Mouse (Mus musculus) limb, embryonic 12.5 days (tissue): ENCODE measurements around the gene Nop58. TPM values are rescaled to one million over a fixed set of nuclear protein-coding genes. Genes with fewer than 3 reads are reported as not detected.
A peak's percentile ranks its signal among the peaks of the same experiment; 100 is the strongest.
"Not testable (repeated sequence)": the region's sequence is repeated elsewhere in the genome, so short reads cannot be mapped to it uniquely, and the experiment has no call there.

ENCODE experiments used
- ATAC-seq: fragments of 200-750 bp; cut with Nextera tagmentation; 2 replicates; pipeline ENCODE4 v1.8.0; 2017; ENCODE audit warnings: low read depth, moderate TSS enrichment; ENCODE audit not compliant: insufficient number of reproducible peaks, insufficient read depth, low FRiP score, low TSS enrichment
- H3K27ac ChIP-seq: fragments of 300-500 bp; sonication (generic); 2 replicates; pipeline ENCODE4 v1.5.1; 2016; ENCODE audit warnings: mild to moderate bottlenecking, moderate library complexity
- H3K27me3 ChIP-seq: fragments of 300-500 bp; sonication (generic); 2 replicates; pipeline ENCODE4 v1.6.1; 2016; ENCODE audit warnings: mild to moderate bottlenecking, moderate library complexity
- H3K36me3 ChIP-seq: fragments of 300-500 bp; sonication (generic); 2 replicates; pipeline ENCODE4 v1.6.1; 2016; ENCODE audit warnings: mild to moderate bottlenecking, moderate library complexity
- H3K4me1 ChIP-seq: fragments of 300-500 bp; sonication (generic); replicated peaks from 2 replicates; pipeline ENCODE4 v1.6.1; 2016
- H3K4me2 ChIP-seq: fragments of 300-500 bp; sonication (generic); 2 replicates; pipeline ENCODE4 v1.6.1; 2016; ENCODE audit warnings: mild to moderate bottlenecking, moderate library complexity
- H3K4me3 ChIP-seq: fragments of 300-500 bp; sonication (generic); replicated peaks from 2 replicates; pipeline ENCODE4 v1.5.1; 2016; ENCODE audit warnings: mild to moderate bottlenecking
- H3K9ac ChIP-seq: fragments of 300-500 bp; sonication (generic); replicated peaks from 2 replicates; pipeline ENCODE4 v1.6.1; 2016; ENCODE audit warnings: mild to moderate bottlenecking, moderate library complexity
- H3K9me3 ChIP-seq: fragments of 300-500 bp; sonication (generic); 2 replicates; pipeline ENCODE4 v1.6.1; 2016; ENCODE audit warnings: mild to moderate bottlenecking, moderate library complexity
- WGBS: fragments of 180-500 bp; shearing (Covaris S2); methylation state at CpG from one replicate; pipeline ENCODE4 v1.1.7; 2016; 5-methylcytosine and 5-hydroxymethylcytosine counted together
- polyA plus RNA-seq: library from polyadenylated mRNA; unstranded; fragments of >200 nt; fragmentation: Nextera tagmentation; extraction: Ambion mirVana; gene quantifications from 2 replicates; pipeline ENCODE4 v1.2.1, GENCODE M21; 2016

Nop58 gene
- polyA plus RNA-seq, result 275 and 303 TPM in 2 replicates

DNA sequence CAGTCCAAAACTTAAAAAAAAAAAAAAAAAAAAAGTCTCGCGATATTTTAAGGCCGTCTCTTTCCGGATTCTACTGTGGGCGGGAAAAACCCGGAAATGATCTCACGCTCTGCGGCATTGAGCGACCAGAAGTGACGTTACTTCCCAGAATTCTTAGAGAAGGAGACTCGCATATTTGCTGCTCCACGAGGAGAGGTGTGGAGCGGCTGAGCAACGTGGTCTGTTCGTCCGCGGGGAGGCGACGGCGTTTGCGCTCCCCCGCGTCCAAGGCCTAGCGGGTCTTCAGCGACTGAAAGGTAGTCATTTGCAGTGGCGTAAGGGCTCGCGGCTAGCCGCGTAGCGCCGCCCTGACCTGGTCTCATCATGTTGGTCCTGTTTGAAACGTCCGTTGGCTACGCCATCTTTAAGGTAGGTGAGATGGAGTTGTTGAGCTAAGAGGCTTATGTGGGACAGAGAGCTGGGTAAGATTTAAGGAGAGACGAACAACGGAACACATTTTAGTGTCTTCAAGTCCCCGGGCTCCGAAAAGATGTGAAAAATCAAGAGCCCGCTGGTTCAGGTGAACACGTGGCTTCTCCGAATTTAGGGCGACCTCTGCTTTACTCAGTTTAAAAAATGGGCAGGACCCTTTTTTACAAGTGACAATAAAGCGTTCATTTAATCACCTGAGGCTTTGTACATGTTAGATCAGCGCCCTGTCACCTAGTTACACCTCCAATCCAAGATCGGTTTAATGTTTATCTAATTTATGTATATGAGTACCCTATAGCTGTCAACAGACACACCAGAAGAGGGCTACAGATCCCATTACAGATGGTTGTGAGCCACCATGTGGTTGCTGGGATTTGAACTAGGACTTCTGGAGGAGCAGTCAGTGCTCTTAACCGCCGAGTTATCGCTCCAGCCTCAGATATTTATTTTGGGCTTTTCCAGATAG, at the start of gene Nop58:
TSS of gene Nop58 (plus strand) at position 153 of the 937 bp plus-strand sequence.
- peak within 1 kb of the TSS; percentile 92 for H3K27ac ChIP-seq
- H3K9ac ChIP-seq, result peak within 1 kb of the TSS; percentile 81
- H3K4me2 ChIP-seq, result peak within 1 kb of the TSS; percentile 95
- peaks cover 7% of the 10 kb centered on the region for H3K36me3 ChIP-seq
- WGBS, result under 1% methylated on average over 49 of the region's 49 CpGs
- H3K4me3 ChIP-seq, result peak within 1 kb of the TSS; percentile 78
- no peaks in the 10 kb centered on the region for H3K9me3 ChIP-seq
- H3K4me1 ChIP-seq, result peaks cover 16% of the 10 kb centered on the region
- no peaks in the 10 kb centered on the region for H3K27me3 ChIP-seq
- peak; percentile 93 for ATAC-seq

DNA sequence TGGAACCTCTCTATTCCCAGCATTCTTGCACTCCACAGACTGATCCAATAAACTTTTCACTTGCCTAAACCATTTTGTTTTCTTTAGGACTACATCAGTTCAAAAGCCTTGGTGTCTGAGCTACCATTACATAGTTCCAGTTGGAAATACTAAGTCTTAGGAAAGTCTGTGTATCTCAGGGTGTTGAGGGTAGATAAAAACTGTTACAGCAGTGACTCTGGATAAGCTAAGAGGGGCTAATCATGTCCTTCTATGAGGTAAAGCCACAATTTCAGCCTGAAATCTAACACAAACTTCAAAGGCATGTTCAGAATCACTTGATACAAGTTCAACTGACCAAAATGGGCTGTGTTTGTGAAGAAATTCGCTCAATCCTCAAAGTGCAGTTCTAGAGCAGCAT, 48.4 kb upstream of the Nop58 start:
- Histone ChIP-seq H3K9ac (no peak overlapping the region), H3K4me1 (peaks cover 14% of the 10 kb centered on the region), H3K27me3 (no peaks in the 10 kb centered on the region), H3K4me2 (no peak overlapping the region), H3K36me3 (peaks cover 23% of the 10 kb centered on the region), H3K27ac (no peak overlapping the region), H3K4me3 (no peak overlapping the region), H3K9me3 (no peaks in the 10 kb centered on the region)
- ATAC-seq, result no peak
- WGBS, result 90% methylated on average over 1 of the region's 1 CpGs

DNA sequence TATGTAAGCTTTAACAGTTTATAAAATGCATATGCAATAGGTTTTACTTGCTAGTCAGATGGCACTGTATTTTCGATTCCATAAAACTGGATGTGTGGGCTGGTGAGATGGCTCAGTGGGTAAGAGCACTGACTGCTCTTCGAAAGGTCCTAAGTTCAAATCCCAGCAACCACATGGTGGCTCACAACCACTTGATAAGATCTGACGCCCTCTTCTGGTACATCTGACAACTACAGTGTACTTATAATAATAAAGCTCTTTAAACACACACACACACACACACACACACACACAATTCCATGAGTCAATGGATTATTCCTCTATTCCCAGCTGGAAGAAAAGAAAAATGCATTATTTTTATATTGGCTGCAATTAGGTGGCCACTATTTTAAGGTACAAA, 46.4 kb upstream of the Nop58 start:
- Histone ChIP-seq H3K4me3 (no peak overlapping the region), H3K9ac (no peak overlapping the region), H3K9me3 (no peaks in the 10 kb centered on the region), H3K36me3 (peaks cover 41% of the 10 kb centered on the region), H3K27ac (no peak overlapping the region), H3K4me1 (peaks cover 8% of the 10 kb centered on the region), H3K4me2 (no peak overlapping the region), H3K27me3 (no peaks in the 10 kb centered on the region)
- no peak for ATAC-seq
- 85% methylated on average over 3 of the region's 3 CpGs for WGBS

DNA sequence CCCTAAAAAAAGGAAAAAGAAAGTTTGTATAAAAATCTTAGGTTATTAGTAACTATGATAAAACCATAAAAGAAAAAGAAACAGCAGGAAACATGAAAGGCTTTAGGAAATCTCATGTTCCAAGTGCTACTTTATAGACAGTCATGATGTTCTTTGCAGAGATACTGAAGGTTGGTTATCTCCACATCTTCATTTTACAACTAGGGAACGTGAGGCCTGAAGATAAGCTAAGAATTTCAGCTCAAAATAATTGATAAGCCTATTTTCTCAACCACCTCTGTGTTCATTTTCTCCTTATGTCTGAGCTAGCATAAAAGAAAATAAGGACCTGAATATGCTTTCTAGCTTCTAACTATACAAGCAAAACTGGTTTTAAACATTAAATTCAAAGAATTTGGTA, 42.3 kb upstream of the Nop58 start:
- Histone ChIP-seq H3K4me1 (no peaks in the 10 kb centered on the region), H3K9ac (no peak overlapping the region), H3K4me2 (no peak overlapping the region), H3K27ac (no peak overlapping the region), H3K36me3 (peaks cover 63% of the 10 kb centered on the region), H3K27me3 (no peaks in the 10 kb centered on the region), H3K4me3 (no peak overlapping the region), H3K9me3 (no peaks in the 10 kb centered on the region)
- ATAC-seq, result no peak
- 88% methylated on average over 1 of the region's 1 CpGs for WGBS

DNA sequence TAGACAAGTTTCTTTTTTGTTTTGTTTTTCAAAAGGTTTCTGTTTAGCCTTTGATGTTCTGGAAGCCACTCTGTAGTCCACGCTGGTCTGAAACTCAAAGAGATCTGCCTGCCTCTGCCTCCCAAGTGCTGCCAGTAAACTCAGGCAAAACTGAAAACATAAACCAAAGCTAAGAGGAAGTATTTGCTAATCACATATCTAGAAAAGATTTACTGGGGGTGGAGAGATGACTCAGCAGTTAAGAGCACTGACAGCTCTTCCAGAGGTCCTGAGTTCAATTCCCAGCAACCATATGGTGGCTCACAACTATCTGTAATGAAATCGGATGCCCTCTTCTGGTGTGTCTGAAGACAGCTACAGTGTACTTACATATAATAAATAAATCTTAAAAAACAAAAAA, 38.3 kb upstream of the Nop58 start:
- not testable (repeated sequence) for H3K9ac ChIP-seq, H3K27me3 ChIP-seq, H3K9me3 ChIP-seq, H3K4me3 ChIP-seq, H3K27ac ChIP-seq, H3K4me1 ChIP-seq, H3K4me2 ChIP-seq, ATAC-seq
- 96% methylated on average over 2 of the region's 2 CpGs for WGBS
- peaks cover 70% of the 10 kb centered on the region for H3K36me3 ChIP-seq

DNA sequence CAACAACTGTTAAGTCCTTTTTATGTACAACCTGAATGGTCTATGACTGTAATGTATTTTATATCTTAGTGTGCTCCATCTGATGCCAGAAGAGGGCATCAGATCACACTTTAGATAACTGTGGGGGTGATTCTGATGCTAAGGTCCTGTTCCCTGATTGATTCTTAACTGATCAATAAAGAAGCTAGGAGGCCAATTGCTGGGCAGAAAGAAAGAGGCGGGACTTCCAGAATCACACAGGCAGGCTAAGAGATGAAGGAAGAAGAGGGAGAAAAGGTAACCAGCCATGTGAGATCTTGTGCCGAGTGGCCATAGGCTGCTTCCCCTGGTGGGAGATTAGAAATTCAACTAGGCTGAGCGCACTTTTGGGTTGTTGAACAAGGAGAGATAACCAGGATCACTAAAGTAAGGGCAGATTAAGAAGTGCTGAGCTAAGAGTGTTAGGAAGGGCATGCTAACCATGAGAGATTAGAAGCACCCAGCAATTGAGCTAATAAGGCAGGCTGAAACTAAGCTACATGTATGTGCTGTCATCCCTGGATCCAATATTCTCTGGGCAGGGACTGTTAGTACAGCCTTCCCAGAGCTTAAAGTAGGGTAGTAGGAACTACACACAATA, 33.5 kb upstream of the Nop58 start:
- Histone ChIP-seq H3K9ac (no peak overlapping the region), H3K4me1 (no peaks in the 10 kb centered on the region), H3K27me3 (no peaks in the 10 kb centered on the region), H3K4me2 (no peak overlapping the region), H3K4me3 (no peak overlapping the region), H3K9me3 (no peaks in the 10 kb centered on the region), H3K36me3 (peaks cover 69% of the 10 kb centered on the region), H3K27ac (no peak overlapping the region)
- 92% methylated on average over 3 of the region's 3 CpGs for WGBS
- no peak for ATAC-seq

DNA sequence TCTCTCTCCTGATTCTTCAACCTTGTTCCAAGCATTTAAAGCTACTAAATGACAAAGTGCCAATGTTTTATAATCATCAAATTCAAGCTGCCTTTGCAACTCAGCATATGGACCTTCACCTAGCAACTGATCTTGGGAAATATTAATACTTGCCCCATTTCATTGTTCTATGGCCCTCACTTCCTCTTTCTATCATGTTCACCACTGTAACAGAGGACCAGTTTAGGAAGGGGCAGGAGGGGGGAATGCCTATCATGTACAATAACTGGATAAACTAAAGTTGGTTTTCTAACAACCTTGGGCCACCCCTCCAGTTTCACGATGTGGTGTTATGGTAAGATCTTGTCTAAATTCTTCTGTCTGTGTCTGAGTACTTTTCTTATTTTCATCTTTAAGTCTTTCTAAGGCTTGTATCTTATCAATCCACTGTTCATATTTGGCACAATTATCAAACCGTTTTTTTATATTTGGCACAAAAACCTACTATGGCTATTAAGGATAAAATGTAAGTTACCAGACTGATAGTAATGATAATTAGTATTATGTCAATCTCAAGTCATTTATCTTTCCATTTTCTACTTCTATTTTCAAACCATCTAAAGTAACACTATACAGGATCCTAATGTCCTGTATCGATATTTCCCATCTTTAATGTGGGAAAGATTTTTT, 31.4 kb upstream of the Nop58 start:
- ATAC-seq, result no peak
- WGBS, result 92% methylated on average over 3 of the region's 3 CpGs
- H3K4me3 ChIP-seq, result no peak overlapping the region
- no peaks in the 10 kb centered on the region for H3K9me3 ChIP-seq
- no peak overlapping the region for H3K27ac ChIP-seq
- H3K27me3 ChIP-seq, result no peaks in the 10 kb centered on the region
- H3K9ac ChIP-seq, result no peak overlapping the region
- peaks cover 49% of the 10 kb centered on the region for H3K36me3 ChIP-seq
- H3K4me2 ChIP-seq, result no peak overlapping the region
- H3K4me1 ChIP-seq, result no peaks in the 10 kb centered on the region

DNA sequence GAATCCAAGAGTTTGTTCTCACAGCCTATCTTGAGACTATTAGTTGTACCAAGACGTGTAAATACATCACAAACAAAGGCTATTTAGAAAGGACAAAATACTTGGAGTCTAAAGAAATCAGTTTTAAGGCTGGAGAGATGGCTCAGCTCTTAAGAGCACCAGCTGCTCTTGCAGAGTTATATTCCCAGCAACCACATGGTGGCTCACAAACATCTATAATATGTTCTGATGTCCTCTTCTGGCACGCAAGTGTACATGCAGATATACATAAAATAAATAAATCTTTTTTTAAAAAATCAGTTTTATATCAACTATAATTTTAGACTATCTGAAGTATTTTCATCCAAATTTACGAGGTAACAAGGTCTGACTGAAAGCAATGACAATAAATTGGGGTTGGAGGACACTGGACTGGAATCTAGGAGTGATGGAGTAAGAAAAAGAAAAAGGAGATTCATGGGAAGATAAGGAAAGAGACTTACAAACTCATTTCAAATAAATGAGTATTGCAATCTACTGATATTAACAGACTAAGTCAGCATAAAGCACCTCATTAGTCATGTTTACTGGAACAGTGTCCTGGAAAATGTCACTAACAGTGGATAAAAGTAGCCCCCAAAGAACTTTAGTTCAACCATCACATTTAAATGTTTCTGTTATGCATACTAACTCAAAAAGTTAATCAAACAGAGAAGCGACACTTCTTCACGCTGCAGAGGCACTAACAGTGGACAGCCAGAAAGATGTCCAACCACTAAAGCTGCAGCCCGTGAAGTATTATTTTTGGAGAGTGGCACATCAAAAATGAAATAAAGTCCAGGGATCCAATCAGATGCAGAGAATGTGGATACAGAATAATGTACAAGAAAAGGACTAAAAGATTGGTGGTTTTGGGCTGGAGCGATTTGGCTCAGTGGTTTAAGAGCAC, 28.3 kb upstream of the Nop58 start:
- WGBS, result 92% methylated on average over 7 of the region's 7 CpGs
- ATAC-seq, result no peak
- no peaks in the 10 kb centered on the region for H3K27me3 ChIP-seq
- H3K36me3 ChIP-seq, result peaks cover 28% of the 10 kb centered on the region
- H3K9me3 ChIP-seq, result no peaks in the 10 kb centered on the region
- H3K27ac ChIP-seq, result no peak overlapping the region
- no peak overlapping the region for H3K4me3 ChIP-seq
- H3K4me2 ChIP-seq, result no peak overlapping the region
- H3K4me1 ChIP-seq, result no peaks in the 10 kb centered on the region
- H3K9ac ChIP-seq, result no peak overlapping the region

DNA sequence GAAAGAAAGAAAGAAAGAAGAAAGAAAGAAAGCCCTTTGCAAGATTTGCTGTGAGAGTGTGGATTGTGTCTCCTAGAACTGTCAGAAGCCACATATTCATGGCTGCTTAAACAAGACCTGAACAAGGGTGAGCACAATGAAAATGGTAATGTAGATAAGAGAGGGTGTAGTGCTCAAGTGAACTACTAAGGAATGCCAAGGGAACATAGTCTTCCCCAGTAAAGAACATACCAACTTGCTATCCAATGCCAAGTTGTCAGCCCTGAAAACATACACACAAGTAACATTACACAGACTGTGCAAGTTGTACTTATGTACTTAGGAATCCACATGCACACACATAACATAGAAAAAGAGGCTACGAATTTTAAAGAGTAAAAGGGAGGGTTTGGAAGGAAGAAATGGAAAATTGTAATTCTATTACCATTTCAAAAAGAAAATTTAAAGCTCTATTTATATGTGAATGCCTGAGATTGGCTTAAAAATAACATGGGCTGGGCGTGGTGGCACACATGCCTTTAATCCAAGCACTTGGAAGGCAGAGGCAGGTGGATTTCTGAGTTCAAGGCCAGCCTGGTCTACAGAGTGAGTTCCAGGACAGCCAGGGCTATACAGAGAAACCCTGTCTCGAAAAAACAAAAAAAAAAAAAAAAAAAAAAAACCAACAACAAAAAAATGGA, 21.2 kb upstream of the Nop58 start:
- 0 out of 2 replicates have a peak, but pooled peaks cover 3% of the 10 kb centered on the region for H3K36me3 ChIP-seq
- WGBS, result 90% methylated on average over 3 of the region's 3 CpGs
- ATAC-seq, result no peak
- H3K9me3 ChIP-seq, result no peaks in the 10 kb centered on the region
- no peak overlapping the region for H3K9ac ChIP-seq
- H3K4me2 ChIP-seq, result no peak overlapping the region
- no peak overlapping the region for H3K4me3 ChIP-seq
- H3K27me3 ChIP-seq, result no peaks in the 10 kb centered on the region
- peaks cover 4% of the 10 kb centered on the region for H3K4me1 ChIP-seq
- H3K27ac ChIP-seq, result no peak overlapping the region

DNA sequence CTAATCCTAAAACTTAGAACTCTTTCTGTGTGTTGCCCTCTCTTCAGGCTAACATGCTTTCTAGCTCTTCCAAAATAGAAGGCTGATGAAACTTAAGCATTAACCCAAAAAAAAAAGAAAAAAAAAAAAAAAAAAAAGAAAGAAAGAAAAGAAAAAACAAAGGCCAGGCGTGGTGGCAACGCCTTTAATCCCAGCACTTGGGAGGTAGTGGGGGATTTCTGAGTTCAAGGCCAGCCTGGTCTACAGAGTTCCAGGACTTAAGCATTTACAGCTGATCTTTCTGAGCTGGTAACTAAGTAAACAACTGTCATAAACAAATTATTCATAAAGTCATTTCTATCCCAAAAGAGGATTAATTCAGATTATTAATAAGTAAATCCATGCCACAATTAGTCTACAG, 15.9 kb upstream of the Nop58 start:
- Histone ChIP-seq H3K27me3 (no peaks in the 10 kb centered on the region), H3K9ac (no peak overlapping the region), H3K4me1 (peaks cover 14% of the 10 kb centered on the region), H3K4me3 (no peak overlapping the region), H3K27ac (no peak overlapping the region), H3K9me3 (no peaks in the 10 kb centered on the region), H3K4me2 (peak overlapping the region; percentile 72), H3K36me3 (0 out of 2 replicates have a peak, but pooled peaks cover 3% of the 10 kb centered on the region)
- 93% methylated on average over 2 of the region's 2 CpGs for WGBS
- ATAC-seq, result no peak
